Mouse (Mus musculus) midbrain, embryonic 11.5 days (tissue): ENCODE results near the gene 9430097D07Rik. TPM values are rescaled to one million over a fixed set of nuclear protein-coding genes. Genes with fewer than 3 reads are reported as not detected.

Source experiments
- ATAC-seq: fragments of 200-750 bp; cut with Nextera tagmentation; 2 replicates; pipeline ENCODE4 v1.8.0; 2017; ENCODE audit warnings: moderate TSS enrichment, moderate library complexity; ENCODE audit not compliant: low FRiP score
- DNase-seq: peaks from one replicate; pipeline ENCODE4 v3.0.0; 2015; ENCODE audit warnings: low spot score; ENCODE audit errors: missing footprints
- H3K27ac ChIP-seq: fragments of 300-500 bp; sonication (generic); 2 replicates; pipeline ENCODE4 v1.5.1; 2014; ENCODE audit warnings: low read depth, low read length
- H3K27me3 ChIP-seq: fragments of 300-500 bp; sonication (generic); 2 replicates; pipeline ENCODE4 v1.6.1; 2014; ENCODE audit warnings: mild to moderate bottlenecking, low read length, moderate library complexity, mixed read lengths; ENCODE audit not compliant: control insufficient read depth, insufficient read depth
- H3K36me3 ChIP-seq: fragments of 300-500 bp; sonication (generic); 2 replicates; pipeline ENCODE4 v1.6.1; 2014; ENCODE audit warnings: mild to moderate bottlenecking, low read length, moderate library complexity, mixed read lengths; ENCODE audit not compliant: control insufficient read depth, insufficient read depth
- H3K4me1 ChIP-seq: fragments of 300-500 bp; sonication (generic); 2 replicates; pipeline ENCODE4 v1.6.1; 2014; ENCODE audit warnings: low read length; ENCODE audit not compliant: control insufficient read depth, insufficient read depth
- H3K4me2 ChIP-seq: fragments of 300-500 bp; sonication (generic); 2 replicates; pipeline ENCODE4 v1.6.1; 2014; ENCODE audit warnings: mild to moderate bottlenecking, moderate library complexity
- H3K4me3 ChIP-seq: fragments of 300-500 bp; sonication (generic); 2 replicates; pipeline ENCODE4 v1.5.1; 2014; ENCODE audit warnings: low read depth, low read length
- H3K9ac ChIP-seq: fragments of 300-500 bp; sonication (generic); 2 replicates; pipeline ENCODE4 v1.6.1; 2014; ENCODE audit warnings: low read length
- H3K9me3 ChIP-seq: fragments of 300-500 bp; sonication (generic); 2 replicates; pipeline ENCODE4 v1.6.1; 2016; ENCODE audit warnings: low read length; ENCODE audit not compliant: control insufficient read depth
- WGBS: fragments of 180-500 bp; shearing (Covaris S2); extraction: QIAGEN DNeasy Blood & Tissue Kit; methylation state at CpG from one replicate; pipeline ENCODE4 v1.1.7; 2014; 5-methylcytosine and 5-hydroxymethylcytosine counted together
- polyA plus RNA-seq: library from polyadenylated mRNA; unstranded; fragments of >200 nt; fragmentation: Nextera tagmentation; extraction: Ambion mirVana; gene quantifications from 2 replicates; pipeline ENCODE4 v1.2.1, GENCODE M21; 2014

Gene 9430097D07Rik
- polyA plus RNA-seq, 1 experiment from 2014 or later: 0.49 TPM

DNA sequence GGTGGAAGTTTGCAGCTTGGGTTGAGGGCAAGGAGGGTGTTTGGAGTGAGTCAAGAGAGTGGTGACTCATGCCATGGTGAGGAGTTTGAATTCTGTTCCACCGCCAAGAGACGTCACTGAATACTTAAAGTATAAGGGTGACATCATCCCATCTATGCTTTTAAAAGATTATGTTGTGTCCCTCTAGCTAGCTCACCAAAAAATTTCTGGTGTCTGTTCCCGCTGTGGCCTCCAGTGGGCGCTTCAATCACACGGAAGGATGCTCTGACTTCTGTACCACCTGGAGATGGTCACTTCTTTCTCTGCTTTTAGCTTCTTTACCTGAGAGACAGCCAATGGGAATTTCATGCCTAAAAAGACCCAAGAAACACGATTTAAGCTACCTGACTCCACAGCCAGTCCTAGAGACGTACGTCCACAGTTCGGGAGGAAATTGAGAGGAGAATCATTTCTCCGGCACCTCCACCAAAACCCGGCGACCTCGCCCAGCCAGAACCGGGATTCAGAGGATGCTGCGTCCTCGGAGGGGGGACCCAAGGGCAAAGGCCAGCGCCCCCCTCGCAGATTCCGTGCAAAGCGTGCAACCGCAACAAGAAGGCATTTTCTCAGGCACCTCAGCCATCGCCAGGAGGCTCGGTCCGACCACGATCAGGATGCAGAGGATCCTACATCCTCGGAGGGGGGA, 441 bp downstream of the 9430097D07Rik start:
- DNase-seq: peak; percentile 96
- Histone ChIP-seq H3K27ac (no peak overlapping the region), H3K4me2 (peak overlapping the region; percentile 99), H3K4me3 (peak overlapping the region; percentile 52), H3K9ac (peak overlapping the region; percentile 66), H3K36me3 (no peaks in the 10 kb centered on the region), H3K4me1 (peaks cover 10% of the 10 kb centered on the region), H3K9me3 (no peaks in the 10 kb centered on the region), H3K27me3 (peaks cover 2% of the 10 kb centered on the region; the same call in 1 of the 2 replicates)
- no peak for ATAC-seq
- WGBS: 2% methylated on average over 26 of the region's 26 CpGs

DNA sequence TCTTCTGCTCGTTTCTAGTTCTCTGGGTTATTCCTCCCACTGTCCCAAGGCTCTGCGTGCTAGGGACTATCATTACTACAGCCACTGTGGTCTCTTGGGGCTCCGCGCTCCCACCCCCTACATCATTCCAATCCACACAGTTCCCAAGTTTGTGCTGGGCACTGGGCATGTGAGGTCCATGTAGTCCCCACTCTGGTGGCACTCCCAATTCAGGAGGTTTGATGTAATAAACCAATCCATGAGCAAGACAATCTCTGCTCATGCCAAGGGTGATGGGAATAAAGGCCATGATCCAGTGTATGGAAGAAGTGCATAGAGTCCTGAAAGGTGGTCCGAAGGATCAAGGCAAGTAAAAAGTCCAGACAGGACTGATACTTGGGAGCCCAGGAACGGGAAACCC, 987 bp downstream of the 9430097D07Rik start, which contains the start of gene Pip5kl1:
Gene Pip5kl1 (plus strand): TSS at position 301 of the 400 bp plus-strand sequence.
- Histone ChIP-seq H3K27ac (no peak within 1 kb of the TSS), H3K9me3 (no peaks in the 10 kb centered on the region), H3K36me3 (no peaks in the 10 kb centered on the region), H3K4me2 (peak within 1 kb of the TSS; percentile 99), H3K9ac (peak within 1 kb of the TSS; percentile 66), H3K4me3 (peak within 1 kb of the TSS; percentile 52), H3K4me1 (peaks cover 10% of the 10 kb centered on the region), H3K27me3 (peaks cover 2% of the 10 kb centered on the region; the same call in 1 of the 2 replicates)
- peak; percentile 80 for DNase-seq
- no peak for ATAC-seq
- 79% methylated on average over 6 of the region's 6 CpGs for WGBS

DNA sequence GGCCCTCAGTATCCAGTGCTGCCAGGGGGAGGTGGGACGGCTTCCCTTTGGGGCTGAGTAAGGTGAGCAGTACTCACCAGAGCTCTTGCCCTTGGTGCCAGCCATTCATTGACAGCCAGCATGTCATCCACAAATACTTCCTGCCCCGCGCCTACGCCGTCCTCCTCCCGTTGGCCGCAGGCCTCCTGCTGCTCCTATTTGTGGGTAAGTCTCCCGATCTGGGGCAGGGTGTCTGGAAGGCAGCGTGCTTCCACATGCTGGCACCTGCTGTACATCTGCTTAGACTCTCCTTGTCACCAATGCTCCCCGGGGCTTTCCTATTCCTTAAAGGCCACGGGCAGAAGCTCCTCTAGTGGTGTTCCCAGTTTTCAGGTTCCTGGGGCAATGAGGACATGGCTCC, 3.3 kb downstream of the 9430097D07Rik start:
- Histone ChIP-seq H3K4me2 (no peak overlapping the region), H3K27ac (no peak overlapping the region), H3K4me1 (peaks cover 10% of the 10 kb centered on the region), H3K9me3 (no peaks in the 10 kb centered on the region), H3K9ac (no peak overlapping the region), H3K4me3 (no peak overlapping the region), H3K27me3 (no peaks in the 10 kb centered on the region), H3K36me3 (peaks cover 5% of the 10 kb centered on the region; the same call in 1 of the 2 replicates)
- DNase-seq (no peak), ATAC-seq (no peak)
- WGBS: 91% methylated on average over 11 of the region's 11 CpGs

DNA sequence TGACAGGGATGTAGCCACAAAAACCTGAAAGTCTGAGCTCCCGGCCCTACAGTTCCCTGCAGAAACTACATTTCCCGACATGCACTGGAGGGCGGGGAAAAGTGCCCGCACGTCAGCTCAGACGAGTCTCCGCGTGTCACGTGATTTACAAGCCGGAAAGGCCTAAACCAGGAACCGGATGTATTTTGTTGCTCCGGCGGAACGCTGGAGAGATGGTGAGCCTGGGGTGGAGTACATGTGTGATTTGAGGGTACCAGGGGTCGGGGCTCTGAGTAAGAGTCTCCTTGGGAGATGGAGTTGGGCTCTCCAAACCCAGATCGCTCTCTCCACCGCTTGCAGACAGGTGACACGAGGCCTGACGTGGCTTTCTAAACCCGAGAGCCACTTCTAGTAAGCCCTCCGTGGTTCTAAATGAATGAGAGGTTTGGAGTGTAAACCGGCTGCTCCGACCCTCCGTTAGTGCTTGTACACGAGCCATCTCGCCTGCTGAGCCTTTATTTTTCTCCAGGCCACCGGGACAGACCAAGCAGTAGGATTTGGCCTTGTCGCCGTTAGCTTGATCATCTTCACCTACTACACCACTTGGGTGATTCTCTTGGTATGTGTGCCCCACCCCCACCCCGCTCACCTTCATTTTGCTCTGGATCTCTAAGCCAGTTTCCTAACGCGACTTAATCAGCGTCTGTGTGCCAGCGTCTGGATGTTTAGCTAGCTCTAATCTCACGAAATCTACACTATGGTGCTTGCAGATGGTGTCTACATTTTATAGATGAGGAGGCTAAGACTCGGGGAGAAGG, 4.6 kb downstream of the 9430097D07Rik start, which contains the start of gene Dpm2:
Gene Dpm2 (plus strand): TSS at position 161 of the 797 bp plus-strand sequence.
- 2% methylated on average over 36 of the region's 36 CpGs for WGBS
- Histone ChIP-seq H3K4me1 (peaks cover 10% of the 10 kb centered on the region), H3K36me3 (peaks cover 9% of the 10 kb centered on the region), H3K27ac (no peak within 1 kb of the TSS), H3K27me3 (no peaks in the 10 kb centered on the region), H3K9ac (peak within 1 kb of the TSS; percentile 78), H3K4me2 (peak within 1 kb of the TSS; percentile 95), H3K9me3 (no peaks in the 10 kb centered on the region), H3K4me3 (peak within 1 kb of the TSS; percentile 80)
- ATAC-seq: peak; percentile 75
- DNase-seq: peak; percentile 97

DNA sequence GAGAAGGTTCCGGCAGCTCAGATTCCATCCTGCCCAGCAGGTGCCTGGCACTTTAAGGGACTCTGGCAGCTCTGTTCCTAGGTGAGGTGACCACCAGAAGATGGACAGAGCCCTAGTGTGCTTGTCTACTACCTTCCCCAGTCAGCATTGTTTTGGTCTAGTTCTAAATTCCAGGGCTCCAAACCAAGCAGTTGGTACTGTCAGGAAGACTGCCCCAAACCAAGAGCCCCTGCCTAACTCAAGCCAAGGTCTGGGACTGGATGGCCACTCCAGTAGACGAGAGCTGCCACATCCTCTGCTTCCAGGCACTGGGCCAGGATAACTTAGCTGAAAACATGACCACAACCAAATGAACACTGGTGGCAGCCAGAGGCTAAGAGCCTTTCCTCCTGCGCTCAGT, 6.5 kb downstream of the 9430097D07Rik start:
- Histone ChIP-seq H3K27me3 (no peaks in the 10 kb centered on the region), H3K36me3 (peaks cover 16% of the 10 kb centered on the region), H3K9me3 (no peaks in the 10 kb centered on the region), H3K4me2 (no peak overlapping the region), H3K4me3 (no peak overlapping the region), H3K9ac (no peak overlapping the region), H3K27ac (no peak overlapping the region), H3K4me1 (peaks cover 8% of the 10 kb centered on the region)
- ATAC-seq (no peak), DNase-seq (no peak)
- WGBS: 91% methylated on average over 3 of the region's 3 CpGs

DNA sequence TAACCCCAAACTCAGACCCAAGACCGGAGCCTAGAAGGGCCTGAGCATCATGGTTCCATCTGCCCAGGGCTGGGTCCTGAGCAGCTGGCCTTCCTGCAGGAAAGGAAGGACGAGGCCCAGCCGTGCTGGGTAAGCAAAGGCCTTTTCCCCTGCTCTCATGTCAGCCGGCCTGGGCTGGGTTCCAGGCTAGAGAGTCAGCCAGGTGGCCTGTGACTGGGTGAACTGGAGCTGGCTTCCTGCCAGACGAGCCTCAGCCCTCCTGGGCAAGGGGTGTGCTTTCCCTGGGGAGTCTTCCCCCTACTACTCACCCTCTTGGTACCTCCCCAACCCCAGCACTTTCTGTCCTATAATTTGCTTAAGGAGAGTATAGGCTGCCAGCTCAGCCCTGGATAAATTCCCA, 7.3 kb downstream of the 9430097D07Rik start:
- Histone ChIP-seq H3K36me3 (peaks cover 23% of the 10 kb centered on the region), H3K4me2 (no peak overlapping the region)
- WGBS: 80% methylated on average over 5 of the region's 5 CpGs

DNA sequence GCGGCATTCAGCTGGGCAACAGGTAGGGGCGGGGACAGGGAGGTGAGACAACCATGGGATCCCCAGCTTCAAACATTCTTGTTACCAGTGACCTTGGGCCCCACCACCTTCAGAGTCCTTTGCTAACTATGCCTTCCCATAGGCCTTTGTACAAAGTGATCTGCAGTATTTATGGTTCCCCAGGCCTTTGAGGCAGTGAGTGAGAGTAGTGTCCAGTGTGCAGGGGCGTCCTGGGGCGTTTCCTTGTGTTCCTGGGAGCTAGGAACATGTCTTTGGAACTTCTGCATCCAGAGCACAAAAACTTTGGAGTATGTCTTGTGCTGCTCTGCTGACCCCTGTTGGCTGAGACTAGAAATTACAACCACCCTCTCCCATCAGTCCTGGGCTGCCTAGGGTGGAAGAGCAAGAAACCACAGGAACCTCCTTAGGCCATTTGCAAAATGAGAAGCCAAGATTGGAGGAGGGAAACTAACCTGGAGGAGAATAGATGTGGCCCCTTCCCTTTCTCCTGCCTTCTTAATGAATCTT, 8.9 kb downstream of the 9430097D07Rik start:
- no peak overlapping the region for H3K27ac ChIP-seq
- no peaks in the 10 kb centered on the region for H3K9me3 ChIP-seq
- no peak overlapping the region for H3K9ac ChIP-seq
- 48% methylated on average over 4 of the region's 4 CpGs for WGBS
- ATAC-seq (no peak), DNase-seq (peak; percentile 96)
- no peaks in the 10 kb centered on the region for H3K27me3 ChIP-seq
- H3K4me2 ChIP-seq: no peak overlapping the region
- H3K4me1 ChIP-seq: peaks cover 4% of the 10 kb centered on the region
- no peak overlapping the region for H3K4me3 ChIP-seq
- peaks cover 23% of the 10 kb centered on the region for H3K36me3 ChIP-seq

More for the DNA sequence above, 7.3 kb downstream of the 9430097D07Rik start:
- Histone ChIP-seq H3K27me3 (no peaks in the 10 kb centered on the region), H3K9me3 (no peaks in the 10 kb centered on the region), H3K4me3 (no peak overlapping the region), H3K27ac (no peak overlapping the region), H3K4me1 (peaks cover 8% of the 10 kb centered on the region), H3K9ac (no peak overlapping the region)
- ATAC-seq: no peak
- no peak for DNase-seq

DNA sequence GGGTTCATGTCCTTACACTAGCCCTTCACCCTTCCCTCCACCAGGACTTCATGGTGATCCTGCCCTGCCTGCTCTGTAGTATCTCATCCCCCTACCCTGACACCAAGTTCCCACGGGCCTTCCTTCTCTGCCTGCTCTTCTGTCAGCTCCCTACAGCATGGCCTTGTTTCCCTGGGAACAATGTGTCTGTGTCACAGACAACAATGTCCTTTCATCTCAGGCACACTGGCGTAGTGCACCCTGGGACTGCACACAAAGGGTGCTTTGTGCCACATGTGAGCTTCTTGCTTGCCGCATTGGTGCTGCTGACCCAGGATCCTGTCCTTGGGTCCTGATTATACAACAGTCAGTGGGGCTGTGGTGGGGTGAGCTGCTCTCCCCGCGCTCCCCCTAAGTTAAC, 15.9 kb downstream of the 9430097D07Rik start:
- ATAC-seq (peak; percentile 95), DNase-seq (peak; percentile 94)
- Histone ChIP-seq H3K4me1 (peaks cover 30% of the 10 kb centered on the region), H3K27me3 (no peaks in the 10 kb centered on the region), H3K27ac (peak overlapping the region; percentile 92), H3K36me3 (peaks cover 9% of the 10 kb centered on the region; the same call in 1 of the 2 replicates), H3K9me3 (no peaks in the 10 kb centered on the region), H3K4me2 (peak overlapping the region; percentile 24), H3K9ac (peak overlapping the region; percentile 54), H3K4me3 (no peak overlapping the region)
- 13% methylated on average over 5 of the region's 5 CpGs for WGBS

DNA sequence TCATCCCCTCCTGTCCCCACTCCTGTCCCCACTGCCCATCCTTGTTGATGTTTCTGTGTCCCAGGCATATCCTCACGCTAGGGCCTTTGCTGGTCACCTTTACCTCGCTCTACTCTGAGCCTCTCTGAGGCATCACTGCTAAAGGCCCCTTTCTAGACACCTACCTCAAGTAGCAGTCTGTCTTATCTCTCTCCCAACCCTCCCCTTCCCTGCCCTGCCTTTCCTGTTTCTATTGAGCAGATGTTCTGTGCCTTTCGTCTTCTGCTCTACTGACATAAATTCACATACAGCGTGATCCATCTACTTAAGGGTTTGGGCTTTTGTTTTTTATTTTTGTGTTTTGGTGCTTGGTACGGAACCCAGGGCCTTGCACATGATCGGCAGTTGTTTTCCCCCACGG, 19.5 kb downstream of the 9430097D07Rik start:
- 88% methylated on average over 7 of the region's 7 CpGs for WGBS
- no peak overlapping the region for H3K4me2 ChIP-seq
- no peak overlapping the region for H3K9ac ChIP-seq
- H3K4me3 ChIP-seq: no peak overlapping the region
- H3K36me3 ChIP-seq: no peaks in the 10 kb centered on the region
- no peaks in the 10 kb centered on the region for H3K9me3 ChIP-seq
- no peaks in the 10 kb centered on the region for H3K27me3 ChIP-seq
- no peak for DNase-seq
- H3K4me1 ChIP-seq: peaks cover 30% of the 10 kb centered on the region
- no peak overlapping the region for H3K27ac ChIP-seq
- ATAC-seq: no peak
